Mouse (Mus musculus) heart, embryonic 13.5 days (tissue): ENCODE data around the gene Ptpn7. TPM values are rescaled to one million over a fixed set of nuclear protein-coding genes. Genes with fewer than 3 reads are reported as not detected.
"Not testable (repeated sequence)": the region's sequence is repeated elsewhere in the genome, so short reads cannot be mapped to it uniquely, and the experiment has no call there.

Experiments
- ATAC-seq: fragments of 200-750 bp; cut with Nextera tagmentation; 2 replicates; pipeline ENCODE4 v1.8.0; 2017; ENCODE audit warnings: moderate TSS enrichment; ENCODE audit not compliant: insufficient number of reproducible peaks, low FRiP score, low TSS enrichment; ENCODE audit errors: extremely low read depth
- H3K27ac ChIP-seq: fragments of 300-500 bp; sonication (generic); replicated peaks from 2 replicates; pipeline ENCODE4 v1.5.1; 2015; ENCODE audit warnings: moderate library complexity, mild to moderate bottlenecking, inconsistent platforms
- H3K27me3 ChIP-seq: fragments of 300-500 bp; sonication (generic); replicated peaks from 2 replicates; pipeline ENCODE4 v1.6.1; 2015; ENCODE audit warnings: mild to moderate bottlenecking, inconsistent platforms
- H3K36me3 ChIP-seq: fragments of 300-500 bp; sonication (generic); 2 replicates; pipeline ENCODE4 v1.6.1; 2015; ENCODE audit warnings: mild to moderate bottlenecking, inconsistent platforms
- H3K4me1 ChIP-seq: fragments of 300-500 bp; sonication (generic); 2 replicates; pipeline ENCODE4 v1.6.1; 2015; ENCODE audit warnings: inconsistent platforms
- H3K4me2 ChIP-seq: fragments of 300-500 bp; sonication (generic); 2 replicates; pipeline ENCODE4 v1.6.1; 2015; ENCODE audit warnings: inconsistent platforms, mild to moderate bottlenecking, moderate library complexity
- H3K4me3 ChIP-seq: fragments of 300-500 bp; sonication (generic); 2 replicates; pipeline ENCODE4 v1.5.1; 2015; ENCODE audit warnings: moderate library complexity, mild to moderate bottlenecking, inconsistent platforms
- H3K9ac ChIP-seq: fragments of 300-500 bp; sonication (generic); 2 replicates; pipeline ENCODE4 v1.6.1; 2015; ENCODE audit warnings: inconsistent platforms, mild to moderate bottlenecking, moderate library complexity
- H3K9me3 ChIP-seq: fragments of 300-500 bp; sonication (generic); 2 replicates; pipeline ENCODE4 v1.6.1; 2016; ENCODE audit warnings: inconsistent platforms
- WGBS: fragments of 180-500 bp; shearing (Covaris S2); methylation state at CpG from one replicate; pipeline ENCODE4 v1.1.7; 2015; ENCODE audit warnings: mixed read lengths; 5-methylcytosine and 5-hydroxymethylcytosine counted together
- polyA plus RNA-seq: library from polyadenylated mRNA; unstranded; fragments of >200 nt; fragmentation: Nextera tagmentation; extraction: Ambion mirVana; gene quantifications from 2 replicates; pipeline ENCODE4 v1.2.1, GENCODE M21; 2015

Gene Ptpn7
- polyA plus RNA-seq, 1 experiment from 2014 or later, result 1.2 TPM

DNA sequence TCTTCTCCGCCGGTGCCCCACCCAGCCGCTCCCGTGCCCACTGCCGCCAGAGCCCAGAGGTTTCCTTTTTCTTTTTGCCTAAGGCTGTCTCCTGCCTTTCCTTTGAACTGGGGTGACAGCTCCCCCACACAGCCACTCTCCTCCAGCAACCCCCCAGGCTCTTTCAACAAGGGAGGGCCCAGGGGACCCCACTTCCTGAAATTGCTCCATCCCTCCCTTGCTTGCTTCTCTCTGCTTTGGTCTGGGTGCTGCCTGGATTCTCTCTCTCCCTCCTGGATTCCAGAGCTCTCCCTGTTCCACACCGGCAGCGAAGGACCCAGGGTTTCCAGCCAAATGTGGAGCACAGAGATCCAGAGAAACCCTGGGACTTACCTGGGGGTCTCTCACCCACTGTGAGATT is 32.1 kb upstream of the Ptpn7 start:
- Histone ChIP-seq H3K9me3 (no peaks in the 10 kb centered on the region), H3K27ac (no peak overlapping the region), H3K4me1 (peaks cover 34% of the 10 kb centered on the region), H3K27me3 (peaks cover 95% of the 10 kb centered on the region), H3K9ac (no peak overlapping the region), H3K36me3 (no peaks in the 10 kb centered on the region), H3K4me2 (no peak overlapping the region), H3K4me3 (no peak overlapping the region)
- no peak for ATAC-seq
- WGBS, result 53% methylated on average over 7 of the region's 7 CpGs

DNA sequence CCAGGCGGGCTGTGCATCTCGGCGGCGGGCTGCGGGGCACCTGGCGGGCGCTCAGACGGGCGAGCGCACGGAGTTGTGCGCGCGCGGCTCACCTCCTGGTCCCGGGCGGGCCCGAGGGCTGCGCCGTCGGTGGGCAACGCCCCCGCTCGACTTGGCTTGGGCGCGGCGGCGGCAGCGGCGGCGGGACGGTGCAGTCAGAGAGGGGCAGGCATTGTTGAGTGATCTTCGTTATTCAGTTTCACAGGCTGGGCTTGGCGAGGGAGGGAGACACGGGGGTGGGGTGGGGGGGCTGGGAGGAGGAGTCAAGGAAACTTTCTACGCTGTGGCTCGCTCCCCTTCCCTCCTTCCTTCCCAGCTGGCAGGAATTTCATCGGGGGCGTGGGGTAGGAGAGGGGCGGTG is 27.4 kb upstream of the Ptpn7 start, which contains the start of gene Lgr6:
Gene Lgr6, minus strand, starts transcription at position 153 of the 400 bp plus-strand sequence.
- WGBS, result 2% methylated on average over 38 of the region's 40 CpGs
- Histone ChIP-seq H3K36me3 (no peaks in the 10 kb centered on the region), H3K4me2 (peak within 1 kb of the TSS; percentile 78), H3K9me3 (no peaks in the 10 kb centered on the region), H3K4me1 (peaks cover 14% of the 10 kb centered on the region), H3K4me3 (peak within 1 kb of the TSS; percentile 55), H3K27me3 (peaks cover 91% of the 10 kb centered on the region), H3K9ac (peak within 1 kb of the TSS; percentile 71), H3K27ac (no peak within 1 kb of the TSS)
- ATAC-seq, result no peak

DNA sequence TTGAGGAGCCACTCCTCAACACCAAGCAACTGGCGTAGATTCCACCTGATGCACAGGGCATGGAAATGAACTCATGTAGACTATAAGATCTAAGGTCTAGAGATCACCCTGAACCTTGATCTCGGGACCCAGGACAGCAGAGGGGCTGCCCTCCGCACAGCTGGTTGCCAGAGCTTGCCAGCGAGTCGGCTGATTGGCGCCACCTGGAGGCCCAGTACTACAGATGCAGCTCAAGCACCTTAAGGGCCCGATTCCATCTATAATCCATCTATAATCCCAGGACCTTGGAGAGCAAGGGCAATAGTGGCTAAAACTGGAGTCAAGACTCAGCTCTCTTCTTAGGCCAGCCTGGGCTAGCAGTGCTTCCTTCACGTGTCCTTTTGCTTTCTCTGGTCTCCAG is 26.5 kb upstream of the Ptpn7 start:
- peak overlapping the region; percentile 78 for H3K4me2 ChIP-seq
- H3K4me1 ChIP-seq, result peaks cover 14% of the 10 kb centered on the region
- H3K27me3 ChIP-seq, result peaks cover 90% of the 10 kb centered on the region
- no peaks in the 10 kb centered on the region for H3K9me3 ChIP-seq
- peak overlapping the region; percentile 55 for H3K4me3 ChIP-seq
- WGBS, result 3% methylated on average over 8 of the region's 8 CpGs
- ATAC-seq, result no peak
- H3K36me3 ChIP-seq, result no peaks in the 10 kb centered on the region
- H3K27ac ChIP-seq, result no peak overlapping the region
- H3K9ac ChIP-seq, result no peak overlapping the region

DNA sequence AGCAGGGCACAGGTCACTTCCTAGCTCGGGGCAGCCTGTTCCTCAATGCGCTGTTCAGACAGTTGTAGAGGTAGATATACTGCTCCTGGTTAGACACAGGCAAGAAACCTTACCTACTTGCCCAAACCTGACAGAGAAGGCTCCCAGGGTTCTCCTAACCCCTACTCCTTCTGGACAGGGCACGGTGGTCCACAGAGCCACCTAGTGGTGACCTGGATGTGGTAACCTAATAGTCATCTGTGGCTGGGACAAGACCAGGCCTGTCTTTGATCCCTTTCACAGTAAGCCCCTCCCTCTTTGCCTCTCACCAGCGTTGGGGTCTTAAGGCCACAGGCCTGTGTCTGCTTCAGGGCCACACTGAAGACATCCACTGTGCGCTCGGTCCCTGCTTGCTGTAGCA is 23.9 kb upstream of the Ptpn7 start:
- H3K27ac ChIP-seq, result no peak overlapping the region

DNA sequence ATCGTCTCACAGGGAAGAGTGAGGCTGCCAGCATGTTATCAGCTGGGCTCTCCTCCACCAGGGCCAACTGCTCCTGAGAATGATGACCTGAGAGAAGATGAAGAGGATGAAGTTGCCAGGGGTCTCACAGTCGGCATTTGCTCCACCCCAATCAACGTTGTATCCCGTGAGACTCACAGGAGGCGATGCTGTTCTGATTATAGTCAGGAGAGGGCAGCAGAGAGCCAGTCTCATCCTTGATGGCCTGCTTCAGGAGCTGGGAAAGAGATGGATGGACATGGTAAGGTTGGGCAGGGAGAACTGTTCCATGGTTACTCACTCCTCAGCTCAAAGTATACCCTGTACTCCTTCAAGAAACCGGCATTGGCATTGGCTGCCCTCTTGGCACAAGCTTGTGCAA is 22.4 kb upstream of the Ptpn7 start:
- Histone ChIP-seq H3K27ac (no peak overlapping the region), H3K4me1 (peaks cover 7% of the 10 kb centered on the region), H3K36me3 (no peaks in the 10 kb centered on the region), H3K9ac (no peak overlapping the region), H3K4me3 (no peak overlapping the region), H3K4me2 (no peak overlapping the region), H3K9me3 (no peaks in the 10 kb centered on the region), H3K27me3 (peaks cover 76% of the 10 kb centered on the region)
- ATAC-seq, result no peak
- 17% methylated on average over 6 of the region's 6 CpGs for WGBS

More for the DNA sequence above, 23.9 kb upstream of the Ptpn7 start:
- Histone ChIP-seq H3K4me1 (peaks cover 11% of the 10 kb centered on the region), H3K9ac (no peak overlapping the region), H3K36me3 (no peaks in the 10 kb centered on the region), H3K9me3 (no peaks in the 10 kb centered on the region), H3K27me3 (peaks cover 78% of the 10 kb centered on the region), H3K4me2 (no peak overlapping the region), H3K4me3 (no peak overlapping the region)
- no peak for ATAC-seq
- WGBS, result 34% methylated on average over 6 of the region's 6 CpGs

DNA sequence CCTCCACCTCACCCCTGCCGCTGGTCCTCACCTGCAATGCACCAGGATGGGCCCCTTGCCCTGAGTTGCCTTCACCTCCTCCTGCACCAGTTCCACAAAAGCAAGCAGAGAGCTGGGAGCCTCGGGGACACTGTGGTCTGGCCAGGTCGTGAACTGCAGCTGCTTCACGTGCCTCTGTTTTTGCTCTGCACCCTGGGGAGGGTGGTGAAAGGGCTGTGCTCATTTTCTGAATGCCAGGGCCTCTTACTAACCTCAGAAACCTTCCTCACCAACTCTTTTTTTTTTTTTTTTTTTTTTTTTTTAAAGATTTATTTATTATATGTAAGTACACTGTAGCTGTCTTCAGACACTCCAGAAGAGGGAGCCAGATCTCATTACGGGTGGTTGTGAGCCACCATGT is 21.2 kb upstream of the Ptpn7 start:
- H3K9me3 ChIP-seq, H3K4me3 ChIP-seq, H3K4me1 ChIP-seq, H3K9ac ChIP-seq, H3K27ac ChIP-seq, H3K4me2 ChIP-seq, H3K36me3 ChIP-seq, ATAC-seq: not testable (repeated sequence)
- peaks cover 71% of the 10 kb centered on the region for H3K27me3 ChIP-seq
- WGBS, result 51% methylated on average over 5 of the region's 5 CpGs

- no peak for ATAC-seq
- Histone ChIP-seq H3K4me3 (no peak overlapping the region), H3K4me1 (no peaks in the 10 kb centered on the region), H3K9me3 (no peaks in the 10 kb centered on the region), H3K9ac (no peak overlapping the region), H3K27ac (no peak overlapping the region), H3K27me3 (peaks cover 71% of the 10 kb centered on the region), H3K36me3 (no peaks in the 10 kb centered on the region), H3K4me2 (no peak overlapping the region)
- WGBS, result 15% methylated on average over 8 of the region's 8 CpGs
Measured at GRCm38 (mm10) chr1:135112661-135113060, 19.8 kb upstream of the Ptpn7 start.

DNA sequence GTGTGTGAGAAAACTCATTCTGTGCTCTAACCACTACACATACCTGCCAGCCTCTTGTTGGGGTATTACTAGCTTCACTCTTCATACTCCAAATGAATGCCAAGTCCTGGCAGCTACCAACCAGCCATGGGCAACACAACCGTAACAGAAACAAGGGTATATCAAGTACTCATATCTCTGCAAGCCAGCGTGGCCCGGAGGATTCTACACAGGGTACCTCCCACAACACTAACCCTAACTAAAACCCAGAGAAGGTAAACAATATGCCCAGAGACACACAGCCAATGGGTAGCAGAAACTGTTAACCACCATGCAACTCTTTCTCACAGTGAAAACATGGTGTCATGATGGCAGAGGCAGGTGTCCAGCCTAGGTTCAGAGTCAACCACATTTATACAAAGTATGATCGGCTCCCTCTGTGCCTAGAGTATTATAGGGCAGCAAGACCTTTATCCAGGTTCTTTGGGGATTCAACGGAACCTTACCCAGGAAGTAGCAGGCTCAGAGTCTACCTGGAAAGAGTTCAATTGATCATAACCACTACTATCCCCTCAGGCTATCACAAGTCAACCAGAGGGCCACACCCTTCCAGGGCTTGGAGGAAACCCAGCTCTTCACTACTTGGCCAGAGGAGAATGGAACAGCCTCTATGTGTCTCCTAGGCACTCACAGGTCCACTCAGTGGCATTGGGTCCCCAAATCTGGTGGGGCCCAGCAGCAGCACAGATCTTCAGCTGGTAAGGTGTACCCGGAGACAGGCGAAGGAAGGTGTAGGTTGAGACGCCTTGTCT is 7.7 kb upstream of the Ptpn7 start:
- no peaks in the 10 kb centered on the region for H3K9me3 ChIP-seq
- H3K4me2 ChIP-seq, result no peak overlapping the region
- H3K4me3 ChIP-seq, result no peak overlapping the region
- H3K36me3 ChIP-seq, result no peaks in the 10 kb centered on the region
- 81% methylated on average over 8 of the region's 8 CpGs for WGBS
- peaks cover 85% of the 10 kb centered on the region for H3K27me3 ChIP-seq
- no peak overlapping the region for H3K9ac ChIP-seq
- no peak overlapping the region for H3K27ac ChIP-seq
- ATAC-seq, result no peak
- peaks cover 20% of the 10 kb centered on the region for H3K4me1 ChIP-seq

DNA sequence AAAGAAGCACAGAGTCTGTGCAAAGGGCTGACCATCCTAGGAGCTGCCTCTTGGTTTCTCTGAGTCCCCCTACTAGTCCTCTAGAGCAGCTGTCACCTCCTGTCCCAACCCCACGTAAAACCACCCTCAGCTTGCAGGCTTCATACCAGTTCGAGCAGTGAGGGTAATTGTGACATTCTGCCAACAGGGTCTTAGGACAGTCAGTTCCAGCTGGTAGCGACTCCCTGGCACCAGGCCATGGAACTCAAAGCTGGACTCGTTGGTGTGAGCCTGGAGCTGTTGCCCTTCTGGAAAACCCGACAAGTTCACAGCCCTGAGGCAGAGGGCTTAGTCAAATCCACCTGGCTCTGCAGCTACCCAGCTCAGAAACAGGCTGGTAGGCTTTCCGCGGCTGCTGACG is 6.5 kb upstream of the Ptpn7 start:
- Histone ChIP-seq H3K9me3 (no peaks in the 10 kb centered on the region), H3K9ac (no peak overlapping the region), H3K36me3 (no peaks in the 10 kb centered on the region), H3K4me3 (no peak overlapping the region), H3K4me1 (peaks cover 24% of the 10 kb centered on the region), H3K27me3 (peaks cover 87% of the 10 kb centered on the region), H3K27ac (no peak overlapping the region), H3K4me2 (no peak overlapping the region)
- WGBS, result 52% methylated on average over 8 of the region's 8 CpGs
- ATAC-seq, result no peak

DNA sequence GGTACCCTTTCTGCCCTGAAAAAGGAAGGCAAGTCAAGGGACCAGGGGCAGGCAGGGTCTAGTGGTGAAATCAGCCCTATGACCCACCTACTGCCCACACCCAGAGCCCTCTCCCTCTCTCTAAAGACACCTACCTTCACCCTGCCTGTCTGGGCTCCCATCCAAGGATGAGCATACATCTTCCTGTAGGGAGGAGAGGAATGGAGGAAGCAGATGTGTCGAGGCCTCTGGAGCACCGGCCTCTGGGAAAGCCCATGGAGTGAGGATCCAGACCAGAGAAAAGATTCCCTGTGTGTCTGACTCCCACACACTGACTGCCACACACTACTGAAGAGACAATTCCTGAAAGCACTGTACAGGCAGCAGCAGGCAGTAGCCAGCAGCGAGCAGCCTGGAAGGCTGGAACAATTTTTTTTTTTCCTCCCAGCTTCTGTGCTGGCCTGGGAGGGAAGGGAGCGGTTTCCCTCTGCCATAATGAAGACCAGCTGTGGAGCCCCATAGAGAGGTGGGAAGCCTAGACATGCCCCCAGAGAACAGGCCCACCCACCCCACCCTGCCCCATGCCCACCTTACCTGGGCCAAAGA is 6.0 kb upstream of the Ptpn7 start:
- Histone ChIP-seq H3K9me3 (no peaks in the 10 kb centered on the region), H3K27ac (no peak overlapping the region), H3K4me3 (no peak overlapping the region), H3K4me2 (no peak overlapping the region), H3K4me1 (peaks cover 29% of the 10 kb centered on the region), H3K27me3 (peaks cover 87% of the 10 kb centered on the region), H3K9ac (no peak overlapping the region), H3K36me3 (no peaks in the 10 kb centered on the region)
- 46% methylated on average over 4 of the region's 4 CpGs for WGBS
- ATAC-seq, result no peak

DNA sequence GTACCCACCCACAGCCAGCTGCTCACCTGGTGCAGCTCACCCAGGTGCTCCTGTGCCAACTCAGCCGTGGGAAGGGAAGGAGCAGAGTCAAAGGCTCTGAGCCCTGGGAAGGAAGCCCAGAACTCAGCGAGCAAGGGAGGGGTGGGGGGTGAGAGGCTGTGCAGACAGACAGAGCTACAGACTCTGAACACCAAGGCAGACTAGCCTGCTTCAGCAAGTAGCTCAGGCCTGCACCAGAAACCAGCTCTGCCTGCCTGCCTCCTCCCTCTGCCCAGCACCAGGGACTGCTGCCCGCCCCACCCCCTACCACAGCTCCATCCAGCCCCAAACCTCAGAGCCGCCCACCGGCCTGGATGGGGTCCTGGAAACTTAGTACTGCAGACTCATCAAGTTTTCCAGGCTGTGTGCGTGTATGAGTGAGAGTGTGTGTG is 4.5 kb upstream of the Ptpn7 start:
- peaks cover 84% of the 10 kb centered on the region for H3K27me3 ChIP-seq
- WGBS, result 57% methylated on average over 6 of the region's 6 CpGs

DNA sequence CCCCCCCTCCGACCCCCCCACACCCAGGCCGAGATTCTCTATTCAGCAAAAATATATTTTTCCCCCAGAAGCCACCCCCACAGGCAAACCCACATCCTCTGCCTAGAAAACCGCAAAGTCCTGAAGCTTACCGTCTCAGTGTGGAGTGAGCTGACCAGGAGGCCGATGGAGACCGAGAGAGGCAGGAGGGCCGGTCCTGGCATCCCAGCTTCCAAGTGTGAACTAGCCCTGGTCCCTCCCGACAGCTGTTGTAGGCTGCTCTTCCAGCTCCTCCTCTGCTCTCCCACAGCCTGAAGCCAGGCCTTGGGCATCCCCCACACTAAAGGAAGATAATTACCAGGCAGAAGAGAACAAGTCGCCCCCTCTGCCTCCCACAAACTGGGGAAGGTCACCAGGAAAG is 3.5 kb upstream of the Ptpn7 start:
- peaks cover 85% of the 10 kb centered on the region for H3K27me3 ChIP-seq
- H3K36me3 ChIP-seq, result no peaks in the 10 kb centered on the region
- no peaks in the 10 kb centered on the region for H3K9me3 ChIP-seq
- no peak overlapping the region for H3K4me3 ChIP-seq
- no peak overlapping the region for H3K27ac ChIP-seq
- no peak for ATAC-seq
- H3K9ac ChIP-seq, result no peak overlapping the region
- 27% methylated on average over 9 of the region's 9 CpGs for WGBS
- no peak overlapping the region for H3K4me2 ChIP-seq
- H3K4me1 ChIP-seq, result peaks cover 44% of the 10 kb centered on the region

More for the DNA sequence above, 4.5 kb upstream of the Ptpn7 start:
- no peaks in the 10 kb centered on the region for H3K36me3 ChIP-seq
- H3K9me3 ChIP-seq, result no peaks in the 10 kb centered on the region
- peaks cover 44% of the 10 kb centered on the region for H3K4me1 ChIP-seq
- ATAC-seq, result no peak
- no peak overlapping the region for H3K27ac ChIP-seq
- H3K9ac ChIP-seq, result no peak overlapping the region
- H3K4me3 ChIP-seq, result no peak overlapping the region
- H3K4me2 ChIP-seq, result no peak overlapping the region
